Mouse (Mus musculus): ENCODE results near the gene Tbc1d8. TPM values are rescaled to one million over a fixed set of nuclear protein-coding genes. Genes with fewer than 3 reads are reported as not detected.

Gene Tbc1d8
- total and polyA plus RNA-seq, 2 experiments = 7.0 to 13.9 TPM

GRCm38 (mm10) chr1:39343242-39343641, 135.3 kb downstream of the Tbc1d8 start:
- Histone ChIP-seq H3K27ac (replicated peaks; ENCODE audit: insufficient read depth, low read depth, low read length) (no peak overlapping the region), H3K79me2 (ENCODE audit: control insufficient read depth, insufficient read depth, low read length) (no peaks in the 10 kb centered on the region), H3K36me3 (ENCODE audit: control insufficient read depth, insufficient read depth, low read length) (peaks cover 2% of the 10 kb centered on the region; the same call in 1 of the 2 replicates), H3K4me3 (ENCODE audit: insufficient read depth, low read depth, low read length) (no peak overlapping the region), H3K4me1 (ENCODE audit: control insufficient read depth, insufficient read depth, low read length) (no peaks in the 10 kb centered on the region), H3K9ac (ENCODE audit: low read depth, low read length) (no peak overlapping the region), H3K27me3 (ENCODE audit: control insufficient read depth, insufficient read depth, low read length) (no peaks in the 10 kb centered on the region)
- 87% methylated on average over 5 of the region's 5 CpGs for WGBS
- DNase-seq (ENCODE audit: extremely low read depth, low read depth, low spot score) = no peak
- TF ChIP-seq POLR2A (IDR thresholded peaks at IDR 0.05; ENCODE audit: extremely low read depth, insufficient read depth, low read length) (no peak), CTCF (IDR thresholded peaks at IDR 0.05; ENCODE audit: low read depth, low read length) (no peak)

DNA sequence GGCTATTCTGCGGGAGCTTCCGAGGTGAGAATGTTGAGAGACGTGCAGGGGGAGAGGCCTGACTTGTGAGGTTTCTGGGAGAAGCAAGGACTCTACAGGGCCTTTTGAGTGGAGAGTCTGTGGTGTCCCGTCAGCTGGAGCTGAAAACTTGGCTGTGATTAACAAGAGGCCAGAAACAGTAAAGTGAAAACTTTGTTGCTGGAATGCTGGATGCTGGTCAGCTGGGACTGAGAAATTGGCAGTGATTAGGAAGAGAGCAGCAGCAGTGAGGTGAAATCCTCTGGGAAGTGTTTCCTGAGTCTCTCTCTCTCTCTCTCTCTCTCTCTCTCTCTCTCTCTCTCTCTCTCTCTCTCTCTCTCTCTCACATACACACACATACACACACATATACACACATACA, 136.7 kb downstream of the Tbc1d8 start:
- no peaks in the 10 kb centered on the region for H3K4me1 ChIP-seq (ENCODE audit: control insufficient read depth, insufficient read depth, low read length)
- no peaks in the 10 kb centered on the region for H3K27me3 ChIP-seq (ENCODE audit: control insufficient read depth, insufficient read depth, low read length)
- 89% methylated on average over 4 of the region's 4 CpGs for WGBS
- H3K4me3 ChIP-seq (ENCODE audit: insufficient read depth, low read depth, low read length) = no peak overlapping the region
- H3K36me3 ChIP-seq (ENCODE audit: control insufficient read depth, insufficient read depth, low read length) = peaks cover 2% of the 10 kb centered on the region; the same call in 1 of the 2 replicates
- DNase-seq (ENCODE audit: extremely low read depth, low read depth, low spot score) = no peak
- H3K27ac ChIP-seq (replicated peaks; ENCODE audit: insufficient read depth, low read depth, low read length) = no peak overlapping the region
- H3K79me2 ChIP-seq (ENCODE audit: control insufficient read depth, insufficient read depth, low read length) = no peaks in the 10 kb centered on the region
- H3K9ac ChIP-seq (ENCODE audit: low read depth, low read length) = no peak overlapping the region
- TF ChIP-seq POLR2A (IDR thresholded peaks at IDR 0.05; ENCODE audit: extremely low read depth, insufficient read depth, low read length) = no peak
- no peak for TF ChIP-seq CTCF (IDR thresholded peaks at IDR 0.05; ENCODE audit: low read depth, low read length)

- Histone ChIP-seq H3K4me1 (ENCODE audit: control insufficient read depth, insufficient read depth, low read length) (no peaks in the 10 kb centered on the region), H3K4me3 (ENCODE audit: insufficient read depth, low read depth, low read length) (no peak overlapping the region), H3K79me2 (ENCODE audit: control insufficient read depth, insufficient read depth, low read length) (no peaks in the 10 kb centered on the region), H3K36me3 (ENCODE audit: control insufficient read depth, insufficient read depth, low read length) (no peaks in the 10 kb centered on the region; the same call in 1 of the 2 replicates), H3K9ac (ENCODE audit: low read depth, low read length) (no peak overlapping the region), H3K27me3 (ENCODE audit: control insufficient read depth, insufficient read depth, low read length) (no peaks in the 10 kb centered on the region), H3K27ac (replicated peaks; ENCODE audit: insufficient read depth, low read depth, low read length) (no peak overlapping the region)
- DNase-seq (ENCODE audit: extremely low read depth, low read depth, low spot score) = peak; percentile 53
- 16% methylated on average over 8 of the region's 8 CpGs for WGBS
- peak; percentile 81 for TF ChIP-seq CTCF (IDR thresholded peaks at IDR 0.05; ENCODE audit: low read depth, low read length)
- TF ChIP-seq POLR2A (IDR thresholded peaks at IDR 0.05; ENCODE audit: extremely low read depth, insufficient read depth, low read length) = no peak
These were observed 137.9 kb downstream of the Tbc1d8 start for GRCm38 (mm10) chr1:39340647-39341046.

GRCm38 (mm10) chr1:39340156-39340555, 138.4 kb downstream of the Tbc1d8 start:
- Histone ChIP-seq H3K9ac (ENCODE audit: low read depth, low read length) (no peak overlapping the region), H3K36me3 (ENCODE audit: control insufficient read depth, insufficient read depth, low read length) (no peaks in the 10 kb centered on the region; the same call in 1 of the 2 replicates), H3K27ac (replicated peaks; ENCODE audit: insufficient read depth, low read depth, low read length) (no peak overlapping the region), H3K27me3 (ENCODE audit: control insufficient read depth, insufficient read depth, low read length) (no peaks in the 10 kb centered on the region), H3K79me2 (ENCODE audit: control insufficient read depth, insufficient read depth, low read length) (no peaks in the 10 kb centered on the region), H3K4me1 (ENCODE audit: control insufficient read depth, insufficient read depth, low read length) (no peaks in the 10 kb centered on the region), H3K4me3 (ENCODE audit: insufficient read depth, low read depth, low read length) (no peak overlapping the region)
- 37% methylated on average over 6 of the region's 6 CpGs for WGBS
- no peak for DNase-seq (ENCODE audit: extremely low read depth, low read depth, low spot score)
- TF ChIP-seq CTCF (IDR thresholded peaks at IDR 0.05; ENCODE audit: low read depth, low read length) (no peak), POLR2A (IDR thresholded peaks at IDR 0.05; ENCODE audit: extremely low read depth, insufficient read depth, low read length) (no peak)

DNA sequence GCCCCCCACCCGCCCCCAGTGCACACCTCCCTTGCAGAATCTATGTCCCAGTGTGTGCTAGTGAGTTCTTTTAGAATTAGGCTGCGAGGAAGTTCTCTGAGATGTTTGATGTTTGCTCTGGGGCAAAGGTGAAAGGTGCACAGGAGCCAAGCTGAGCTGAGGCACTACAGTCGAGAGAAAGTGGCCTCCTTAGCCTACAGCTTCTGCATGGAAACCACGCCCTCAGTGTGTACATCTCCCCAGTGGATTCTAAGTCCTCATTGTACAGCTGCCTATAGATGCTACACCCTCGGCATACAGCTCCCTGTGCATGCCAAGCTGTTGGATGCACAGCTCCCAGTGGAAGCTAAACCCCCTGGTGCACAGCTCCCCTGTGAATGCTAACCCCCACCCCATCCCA, 139.1 kb downstream of the Tbc1d8 start:
- H3K36me3 ChIP-seq (ENCODE audit: control insufficient read depth, insufficient read depth, low read length) = no peaks in the 10 kb centered on the region; the same call in 1 of the 2 replicates
- H3K27ac ChIP-seq (replicated peaks; ENCODE audit: insufficient read depth, low read depth, low read length) = no peak overlapping the region
- no peak for TF ChIP-seq POLR2A (IDR thresholded peaks at IDR 0.05; ENCODE audit: extremely low read depth, insufficient read depth, low read length)
- no peak for TF ChIP-seq CTCF (IDR thresholded peaks at IDR 0.05; ENCODE audit: low read depth, low read length)
- H3K27me3 ChIP-seq (ENCODE audit: control insufficient read depth, insufficient read depth, low read length) = no peaks in the 10 kb centered on the region
- 68% methylated on average over 5 of the region's 5 CpGs for WGBS
- no peaks in the 10 kb centered on the region for H3K79me2 ChIP-seq (ENCODE audit: control insufficient read depth, insufficient read depth, low read length)
- no peaks in the 10 kb centered on the region for H3K4me1 ChIP-seq (ENCODE audit: control insufficient read depth, insufficient read depth, low read length)
- H3K9ac ChIP-seq (ENCODE audit: low read depth, low read length) = no peak overlapping the region
- H3K4me3 ChIP-seq (ENCODE audit: insufficient read depth, low read depth, low read length) = no peak overlapping the region
- no peak for DNase-seq (ENCODE audit: extremely low read depth, low read depth, low spot score)

DNA sequence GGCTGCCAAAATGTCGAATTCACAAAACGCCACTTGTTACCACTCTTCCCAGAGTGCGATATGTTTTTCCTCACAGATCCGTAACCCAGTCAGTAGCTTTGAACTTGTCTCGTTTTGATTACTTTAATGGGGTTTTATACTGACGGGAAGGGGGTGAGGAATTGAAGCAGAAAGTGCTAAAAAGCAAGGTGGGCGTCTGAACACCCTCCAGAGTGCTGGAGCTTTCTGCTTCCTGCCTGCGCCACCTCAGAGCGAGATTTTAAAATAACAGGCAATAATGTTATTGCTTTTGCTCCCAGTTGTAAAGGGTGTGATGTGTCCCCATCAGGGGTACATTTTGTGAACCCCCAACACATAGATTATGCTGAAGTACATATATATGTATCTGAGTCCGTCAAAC, 139.7 kb downstream of the Tbc1d8 start:
- H3K9ac ChIP-seq (ENCODE audit: low read depth, low read length) = no peak overlapping the region
- H3K79me2 ChIP-seq (ENCODE audit: control insufficient read depth, insufficient read depth, low read length) = no peaks in the 10 kb centered on the region
- WGBS = 92% methylated on average over 10 of the region's 10 CpGs

More for the DNA sequence above, 139.7 kb downstream of the Tbc1d8 start:
- no peaks in the 10 kb centered on the region; the same call in 1 of the 2 replicates for H3K36me3 ChIP-seq (ENCODE audit: control insufficient read depth, insufficient read depth, low read length)
- no peak overlapping the region for H3K27ac ChIP-seq (replicated peaks; ENCODE audit: insufficient read depth, low read depth, low read length)
- no peak overlapping the region for H3K4me3 ChIP-seq (ENCODE audit: insufficient read depth, low read depth, low read length)
- DNase-seq (ENCODE audit: extremely low read depth, low read depth, low spot score) = no peak
- TF ChIP-seq POLR2A (IDR thresholded peaks at IDR 0.05; ENCODE audit: extremely low read depth, insufficient read depth, low read length) = no peak
- TF ChIP-seq CTCF (IDR thresholded peaks at IDR 0.05; ENCODE audit: low read depth, low read length) = no peak
- no peaks in the 10 kb centered on the region for H3K4me1 ChIP-seq (ENCODE audit: control insufficient read depth, insufficient read depth, low read length)
- H3K27me3 ChIP-seq (ENCODE audit: control insufficient read depth, insufficient read depth, low read length) = no peaks in the 10 kb centered on the region

Measured in liver, adult 2 months (tissue).